Mouse (Mus musculus) lung, embryonic 16.5 days (tissue): ENCODE measurements around the gene Galnt7. TPM values are rescaled to one million over a fixed set of nuclear protein-coding genes. Genes with fewer than 3 reads are reported as not detected.

ENCODE experiments used
- ATAC-seq: fragments of 200-750 bp; cut with Nextera tagmentation; 2 replicates; pipeline ENCODE4 v1.8.0; 2017; ENCODE audit warnings: low read depth, mild to moderate bottlenecking, moderate library complexity
- H3K27ac ChIP-seq: fragments of 300-500 bp; sonication (generic); 2 replicates; pipeline ENCODE4 v1.5.1; 2014; ENCODE audit warnings: mild to moderate bottlenecking, control low read depth, low read length
- H3K27me3 ChIP-seq: fragments of 300-500 bp; sonication (generic); 2 replicates; pipeline ENCODE4 v1.6.1; 2014; ENCODE audit warnings: low read depth, low read length, mixed read lengths; ENCODE audit not compliant: control insufficient read depth, insufficient read depth
- H3K36me3 ChIP-seq: fragments of 300-500 bp; sonication (generic); 2 replicates; pipeline ENCODE4 v1.6.1; 2014; ENCODE audit warnings: low read length; ENCODE audit not compliant: control insufficient read depth, insufficient read depth
- H3K4me1 ChIP-seq: fragments of 300-500 bp; sonication (generic); replicated peaks from 2 replicates; pipeline ENCODE4 v1.6.1; 2014; ENCODE audit warnings: low read length, mixed read lengths; ENCODE audit not compliant: control insufficient read depth, insufficient read depth
- H3K4me2 ChIP-seq: fragments of 300-500 bp; sonication (generic); 2 replicates; pipeline ENCODE4 v1.6.1; 2014; ENCODE audit warnings: low read depth, low read length, control low read depth
- H3K4me3 ChIP-seq: fragments of 300-500 bp; sonication (generic); 2 replicates; pipeline ENCODE4 v1.5.1; 2014; ENCODE audit warnings: mild to moderate bottlenecking, low read length, control low read depth
- H3K9ac ChIP-seq: fragments of 300-500 bp; sonication (generic); 2 replicates; pipeline ENCODE4 v1.6.1; 2014; ENCODE audit warnings: low read length, control low read depth
- H3K9me3 ChIP-seq: fragments of 300-500 bp; sonication (generic); 2 replicates; pipeline ENCODE4 v1.6.1; 2016; ENCODE audit warnings: low read length; ENCODE audit not compliant: control insufficient read depth
- WGBS: fragments of 180-500 bp; shearing (Covaris S2); extraction: QIAGEN DNeasy Blood & Tissue Kit; methylation state at CpG from one replicate; pipeline ENCODE4 v1.1.7; 2014; 5-methylcytosine and 5-hydroxymethylcytosine counted together
- polyA plus RNA-seq: library from polyadenylated mRNA; unstranded; fragments of >200 nt; fragmentation: Nextera tagmentation; extraction: Ambion mirVana; gene quantifications from 2 replicates; pipeline ENCODE4 v1.2.1, GENCODE M21; 2015

Galnt7 gene
- polyA plus RNA-seq, 1 experiment from 2014 or later, result 11.2 TPM

DNA sequence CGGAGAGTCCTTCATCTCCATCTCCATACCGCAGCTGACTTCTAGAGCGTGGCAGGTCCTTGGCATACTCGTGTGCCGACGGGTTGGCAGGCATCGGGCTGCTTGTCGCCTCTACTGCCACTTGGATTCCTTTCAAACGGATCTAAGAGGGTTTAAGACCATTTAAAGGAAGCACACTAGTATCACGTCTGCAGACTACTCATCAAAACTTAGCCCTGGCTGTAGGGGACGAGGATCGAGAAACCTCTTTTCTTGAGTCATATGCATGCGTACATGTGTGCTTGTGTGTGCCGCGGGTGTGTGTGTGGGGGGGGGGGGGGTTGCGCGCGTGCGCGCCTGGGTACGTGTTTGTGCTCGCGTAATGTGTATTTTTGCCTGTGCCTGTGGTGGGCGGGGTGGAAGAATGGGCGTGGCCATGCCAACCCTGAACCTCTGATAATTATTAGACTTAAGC, 164.5 kb downstream of the Galnt7 start:
- no peaks in the 10 kb centered on the region for H3K9me3 ChIP-seq
- H3K4me3 ChIP-seq, result peak overlapping the region; percentile 95
- H3K9ac ChIP-seq, result peak overlapping the region; percentile 68
- ATAC-seq, result peak; percentile 60
- no peaks in the 10 kb centered on the region for H3K27me3 ChIP-seq
- H3K4me1 ChIP-seq, result peaks cover 6% of the 10 kb centered on the region
- H3K27ac ChIP-seq, result peak overlapping the region; percentile 94
- H3K4me2 ChIP-seq, result peak overlapping the region; percentile 95
- H3K36me3 ChIP-seq, result 0 out of 2 replicates have a peak, but pooled peaks cover 3% of the 10 kb centered on the region
- WGBS, result under 1% methylated on average over 23 of the region's 25 CpGs

DNA sequence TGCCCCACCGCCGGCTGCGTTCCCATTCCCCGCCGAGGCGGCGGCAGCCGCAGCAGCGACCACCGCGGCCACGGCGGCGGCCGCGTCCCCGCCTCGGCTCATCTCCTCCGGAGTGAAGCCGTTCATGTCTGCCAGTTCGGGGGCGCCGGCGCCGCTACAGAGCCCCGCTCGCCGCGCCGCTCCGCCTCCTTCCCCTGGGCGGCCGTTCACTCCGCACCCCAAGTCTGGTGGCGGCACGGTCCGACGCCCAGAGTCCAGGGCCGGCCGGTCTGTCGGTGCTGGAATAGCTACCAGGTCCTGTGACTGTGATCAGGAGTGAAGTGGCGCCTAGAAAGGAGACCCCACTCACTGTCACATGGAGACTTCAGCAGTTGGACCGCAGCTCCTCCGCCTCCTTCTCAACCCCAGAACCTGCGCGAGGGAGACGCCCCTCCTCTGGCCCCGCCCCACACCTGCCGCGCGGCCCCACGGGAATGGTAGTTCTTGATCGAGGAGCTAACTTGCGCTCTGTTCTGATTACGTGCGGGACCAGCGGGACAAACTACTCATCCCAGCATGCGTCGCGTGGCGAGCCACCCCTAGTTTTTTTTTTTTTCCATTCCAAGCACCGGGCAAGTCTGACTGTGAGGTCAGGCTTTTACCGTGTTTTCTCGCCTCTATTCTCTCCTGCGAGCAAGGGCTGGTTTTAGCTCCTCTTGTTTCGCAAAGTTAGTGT, 165.2 kb downstream of the Galnt7 start, which contains the start of gene Sap30:
Gene Sap30 (minus strand): TSS at position 420 of the 715 bp plus-strand sequence.
- peaks cover 5% of the 10 kb centered on the region for H3K36me3 ChIP-seq
- no peaks in the 10 kb centered on the region for H3K27me3 ChIP-seq
- peak within 1 kb of the TSS; percentile 94 for H3K27ac ChIP-seq
- peak within 1 kb of the TSS; percentile 95 for H3K4me3 ChIP-seq
- H3K4me2 ChIP-seq, result peak within 1 kb of the TSS; percentile 95
- H3K9ac ChIP-seq, result peak within 1 kb of the TSS; percentile 91
- H3K9me3 ChIP-seq, result no peaks in the 10 kb centered on the region
- peak; percentile 99 for ATAC-seq
- under 1% methylated on average over 63 of the region's 66 CpGs for WGBS
- peaks cover 6% of the 10 kb centered on the region for H3K4me1 ChIP-seq

GRCm38 (mm10) chr8:57486491-57487440, 166.1 kb downstream of the Galnt7 start:
- peaks cover 6% of the 10 kb centered on the region for H3K4me1 ChIP-seq
- peaks cover 10% of the 10 kb centered on the region for H3K36me3 ChIP-seq
- H3K4me3 ChIP-seq, result peak overlapping the region; percentile 95
- no peaks in the 10 kb centered on the region for H3K27me3 ChIP-seq
- ATAC-seq, result peak; percentile 53
- peak overlapping the region; percentile 91 for H3K9ac ChIP-seq
- H3K9me3 ChIP-seq, result no peaks in the 10 kb centered on the region
- peak overlapping the region; percentile 94 for H3K27ac ChIP-seq
- under 1% methylated on average over 54 of the region's 54 CpGs for WGBS
- peak overlapping the region; percentile 59 for H3K4me2 ChIP-seq

DNA sequence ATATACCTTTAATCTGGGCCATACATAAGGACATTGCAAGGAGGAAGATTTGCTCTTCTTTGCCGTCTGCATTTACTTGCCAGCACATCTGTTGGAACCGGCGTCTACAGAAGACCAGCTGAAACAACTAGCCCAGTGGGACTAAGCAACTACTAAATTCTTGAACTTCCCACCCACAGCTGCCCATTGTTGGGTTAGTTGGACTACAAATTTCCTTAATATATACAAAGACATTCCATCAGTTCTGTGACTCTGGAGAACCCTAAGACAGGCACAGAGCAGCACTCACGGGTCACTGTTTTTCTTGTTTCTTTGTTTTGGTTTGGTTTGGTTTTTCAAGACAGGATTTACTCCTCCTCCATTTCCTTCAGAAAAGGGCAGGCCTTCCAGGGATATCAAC, 172.2 kb downstream of the Galnt7 start:
- Histone ChIP-seq H3K4me1 (peaks cover 4% of the 10 kb centered on the region), H3K27me3 (no peaks in the 10 kb centered on the region), H3K4me2 (no peak overlapping the region), H3K36me3 (peaks cover 16% of the 10 kb centered on the region), H3K27ac (no peak overlapping the region), H3K9ac (no peak overlapping the region), H3K4me3 (no peak overlapping the region), H3K9me3 (no peaks in the 10 kb centered on the region)
- no peak for ATAC-seq
- 68% methylated on average over 4 of the region's 4 CpGs for WGBS

DNA sequence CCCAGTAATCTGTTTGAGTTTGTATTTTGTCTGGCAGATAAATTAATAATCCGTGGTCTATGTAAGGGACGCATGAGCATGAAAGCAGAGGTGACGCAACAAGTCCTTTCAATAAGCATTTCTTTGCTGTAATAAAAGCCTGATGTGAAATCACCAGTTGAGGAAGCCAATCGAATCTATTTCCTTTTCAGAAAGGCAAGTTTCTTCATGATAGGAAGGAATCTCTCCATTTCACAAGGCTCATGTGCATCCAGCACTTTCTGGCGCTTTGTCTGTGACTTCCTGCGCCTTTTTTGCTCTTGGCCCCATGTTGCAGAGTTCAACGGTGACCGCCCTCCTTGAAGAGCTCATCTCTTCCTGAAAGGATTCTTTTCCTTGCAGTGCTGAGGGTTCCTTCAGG, 173.1 kb downstream of the Galnt7 start:
- Histone ChIP-seq H3K4me3 (no peak overlapping the region), H3K4me1 (no peaks in the 10 kb centered on the region), H3K36me3 (peaks cover 16% of the 10 kb centered on the region), H3K27me3 (no peaks in the 10 kb centered on the region), H3K27ac (no peak overlapping the region), H3K9me3 (no peaks in the 10 kb centered on the region), H3K4me2 (no peak overlapping the region), H3K9ac (no peak overlapping the region)
- 92% methylated on average over 8 of the region's 8 CpGs for WGBS
- ATAC-seq, result no peak

GRCm38 (mm10) chr8:57478406-57478805, 174.4 kb downstream of the Galnt7 start:
- WGBS, result 59% methylated on average over 3 of the region's 3 CpGs
- no peak overlapping the region for H3K4me3 ChIP-seq
- no peaks in the 10 kb centered on the region for H3K4me1 ChIP-seq
- H3K9me3 ChIP-seq, result no peaks in the 10 kb centered on the region
- no peak overlapping the region for H3K9ac ChIP-seq
- no peaks in the 10 kb centered on the region for H3K27me3 ChIP-seq
- no peak for ATAC-seq
- H3K4me2 ChIP-seq, result no peak overlapping the region
- H3K27ac ChIP-seq, result no peak overlapping the region
- H3K36me3 ChIP-seq, result peaks cover 13% of the 10 kb centered on the region

Other genes starting within 250 kb of the Galnt7 start
- gene Scrg1, start 197.1 kb downstream of the Galnt7 start, polyA plus RNA-seq, result 0.64 and 0.68 TPM in 2 replicates
- gene Sap30, start 165.2 kb downstream of the Galnt7 start, polyA plus RNA-seq, result 26.7 and 28.1 TPM in 2 replicates
- 440 and 491 TPM in 2 replicates for gene Hmgb2, start 141.1 kb downstream of the Galnt7 start, polyA plus RNA-seq